Mouse (Mus musculus) bone marrow, adult 2 months (tissue): ENCODE measurements around the gene Srl. TPM values are rescaled to one million over a fixed set of nuclear protein-coding genes. Genes with fewer than 3 reads are reported as not detected.
"Not testable (repeated sequence)": the region's sequence is repeated elsewhere in the genome, so short reads cannot be mapped to it uniquely, and the experiment has no call there.

ENCODE experiments used
- H3K27ac ChIP-seq: fragments of 200-500 bp; 2 replicates; pipeline ENCODE4 v1.5.1; 2012; ENCODE audit warnings: low read depth, mild to moderate bottlenecking, control low read depth, inconsistent platforms, low read length; ENCODE audit not compliant: control insufficient read depth, poor library complexity, insufficient read depth
- H3K4me1 ChIP-seq: fragments of 200-500 bp; 2 replicates; pipeline ENCODE4 v1.6.1; 2011; ENCODE audit warnings: low read length; ENCODE audit not compliant: control insufficient read depth, insufficient read depth
- H3K4me3 ChIP-seq: fragments of 200-500 bp; replicated peaks from 2 replicates; pipeline ENCODE3; 2011; ENCODE audit warnings: mild to moderate bottlenecking, low read depth, low read length, control low read depth; ENCODE audit not compliant: control insufficient read depth
- CTCF ChIP-seq: fragments of 200-500 bp; IDR thresholded peaks from 2 replicates; pipeline ENCODE4 v1.5.1; 2011; ENCODE audit warnings: low read length, control low read depth; ENCODE audit not compliant: control insufficient read depth, insufficient read depth
- POLR2A ChIP-seq: fragments of 200-500 bp; IDR thresholded peaks from 2 replicates; pipeline ENCODE4 v1.6.1; 2011; ENCODE audit warnings: low read depth, mild to moderate bottlenecking, control low read depth, low read length, borderline replicate concordance; ENCODE audit not compliant: control insufficient read depth
- WGBS: fragments of 180-500 bp; shearing (Covaris S2); methylation state at CpG from one replicate; pipeline ENCODE4 v1.1.7; 2018; 5-methylcytosine and 5-hydroxymethylcytosine counted together
- polyA plus RNA-seq: library from polyadenylated mRNA; stranded (reverse); fragments of >200 nt; gene quantifications from 2 replicates; pipeline ENCODE4 v1.2.4, GENCODE M21; 2011; ENCODE audit warnings: low replicate concordance; ENCODE audit not compliant: missing spikeins, insufficient read depth, insufficient read length

Gene Srl
- polyA plus RNA-seq, 1 experiment, result 1.2 TPM

- Histone ChIP-seq H3K27ac (peak overlapping the region; percentile 51), H3K4me1 (peaks cover 2% of the 10 kb centered on the region; the same call in 1 of the 2 replicates), H3K4me3 (peak overlapping the region; percentile 84)
- TF ChIP-seq CTCF (peak; percentile 99), POLR2A (peak; percentile 88)
- 5% methylated on average over 42 of the region's 42 CpGs for WGBS
Measured at GRCm38 (mm10) chr16:4474882-4475803, 66.5 kb downstream of the Srl start.

DNA sequence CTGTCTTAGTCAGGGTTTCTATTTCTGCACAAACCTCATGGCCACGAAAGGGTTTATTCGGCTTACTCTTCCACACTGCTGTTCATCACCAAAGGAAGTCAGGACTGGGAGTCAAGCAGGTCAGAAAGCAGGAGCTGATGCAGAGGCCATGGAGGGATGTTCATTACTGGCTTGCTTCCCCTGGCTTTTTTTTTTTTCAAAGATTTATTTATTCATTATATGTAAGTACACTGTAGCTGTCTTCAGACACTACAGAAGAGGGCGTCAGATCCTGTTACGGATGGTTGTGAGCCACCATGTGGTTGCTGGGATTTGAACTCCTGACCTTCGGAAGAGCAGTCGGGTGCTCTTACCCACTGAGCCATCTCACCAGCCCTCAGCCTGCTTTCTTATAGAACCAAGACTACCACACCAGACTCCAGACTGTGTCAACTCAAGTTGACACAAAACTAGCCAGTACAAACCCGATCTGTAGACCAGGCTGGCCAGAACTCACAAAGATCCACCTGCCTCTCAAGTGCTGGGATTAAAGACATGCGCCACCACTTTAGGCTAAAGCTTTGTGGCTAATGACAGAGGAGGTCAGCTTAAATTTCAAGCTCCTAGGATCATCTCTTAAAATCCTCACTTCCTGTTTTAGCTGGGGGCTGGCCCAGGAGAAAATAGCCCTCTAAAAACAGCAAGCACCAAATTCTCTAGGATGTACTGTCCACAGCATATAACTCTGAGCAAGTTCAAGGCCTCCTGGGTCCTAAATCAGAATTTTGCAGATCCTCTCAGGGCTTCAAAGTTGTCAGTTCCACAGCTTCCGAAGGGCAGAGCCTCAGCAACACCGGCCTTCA is 67.4 kb downstream of the Srl start:
- H3K4me3 ChIP-seq, result peak overlapping the region; percentile 84
- not testable (repeated sequence) for H3K4me1 ChIP-seq
- WGBS, result 49% methylated on average over 10 of the region's 10 CpGs
- H3K27ac ChIP-seq, result peak overlapping the region; percentile 51

GRCm38 (mm10) chr16:4473231-4473630 is 68.4 kb downstream of the Srl start:
- Histone ChIP-seq H3K4me1 (peaks cover 2% of the 10 kb centered on the region; the same call in 1 of the 2 replicates), H3K4me3 (no peak overlapping the region), H3K27ac (no peak overlapping the region)
- no peak for TF ChIP-seq CTCF
- TF ChIP-seq POLR2A, result no peak
- WGBS, result 72% methylated on average over 5 of the region's 5 CpGs

DNA sequence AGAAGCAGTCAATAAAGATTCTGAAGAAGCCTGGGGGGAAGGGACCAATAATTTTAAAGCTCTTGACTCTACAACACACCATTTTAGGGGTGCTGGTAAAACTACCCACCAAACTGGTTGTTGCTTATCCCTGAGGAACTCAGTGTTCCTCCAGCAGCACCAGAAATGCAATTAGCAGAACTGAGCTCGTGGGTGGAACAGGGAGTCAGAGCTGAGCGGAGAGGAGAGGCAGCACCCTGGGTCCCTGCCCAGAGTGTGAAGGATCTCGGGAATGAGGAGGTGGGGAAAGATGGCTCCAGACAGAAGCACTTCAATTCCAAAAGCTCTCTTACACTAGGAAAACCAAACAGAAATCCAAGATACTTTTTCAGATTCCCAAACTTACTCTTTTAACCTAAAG is 68.9 kb downstream of the Srl start:
- H3K27ac ChIP-seq, result no peak overlapping the region
- no peak overlapping the region for H3K4me3 ChIP-seq
- 67% methylated on average over 3 of the region's 3 CpGs for WGBS
- TF ChIP-seq CTCF (no peak), POLR2A (no peak)
- H3K4me1 ChIP-seq, result peaks cover 2% of the 10 kb centered on the region; the same call in 1 of the 2 replicates

- Histone ChIP-seq H3K4me1 (no peaks in the 10 kb centered on the region; the same call in 1 of the 2 replicates), H3K27ac (no peak overlapping the region), H3K4me3 (no peak overlapping the region)
- TF ChIP-seq POLR2A (no peak), CTCF (no peak)
- 27% methylated on average over 10 of the region's 10 CpGs for WGBS
Measured at GRCm38 (mm10) chr16:4469599-4470352, 71.8 kb downstream of the Srl start.

DNA sequence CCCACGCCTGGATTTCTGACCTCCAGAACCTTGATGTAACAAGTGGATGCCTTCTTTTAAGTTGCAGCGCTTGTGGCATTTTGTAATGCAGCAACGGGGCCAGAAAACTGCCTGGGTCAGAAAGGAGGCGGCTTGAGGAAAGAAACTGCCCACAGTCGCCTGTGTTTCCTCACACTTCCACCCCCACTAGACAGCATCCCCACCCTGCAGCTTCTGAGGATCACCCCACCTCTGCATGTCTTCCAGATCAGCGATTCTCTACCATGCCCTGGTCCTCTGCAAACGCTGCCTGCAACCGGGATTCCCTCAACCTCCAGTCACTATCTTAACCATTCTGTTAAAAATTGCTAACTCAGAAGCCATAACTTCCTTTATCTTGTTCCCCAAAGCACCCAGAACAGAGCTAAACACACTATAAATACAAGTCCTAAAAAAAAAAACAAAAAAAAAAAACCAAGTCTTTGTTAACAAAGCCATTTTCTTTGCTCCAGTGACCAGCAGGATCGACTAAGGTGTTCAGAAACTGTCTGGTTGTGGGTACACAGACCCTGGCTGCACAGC is 77.0 kb downstream of the Srl start:
- 11% methylated on average over 9 of the region's 9 CpGs for WGBS
- H3K27ac ChIP-seq, result no peak overlapping the region
- peaks cover 3% of the 10 kb centered on the region for H3K4me1 ChIP-seq
- no peak for TF ChIP-seq CTCF
- TF ChIP-seq POLR2A, result no peak
- H3K4me3 ChIP-seq, result no peak overlapping the region

DNA sequence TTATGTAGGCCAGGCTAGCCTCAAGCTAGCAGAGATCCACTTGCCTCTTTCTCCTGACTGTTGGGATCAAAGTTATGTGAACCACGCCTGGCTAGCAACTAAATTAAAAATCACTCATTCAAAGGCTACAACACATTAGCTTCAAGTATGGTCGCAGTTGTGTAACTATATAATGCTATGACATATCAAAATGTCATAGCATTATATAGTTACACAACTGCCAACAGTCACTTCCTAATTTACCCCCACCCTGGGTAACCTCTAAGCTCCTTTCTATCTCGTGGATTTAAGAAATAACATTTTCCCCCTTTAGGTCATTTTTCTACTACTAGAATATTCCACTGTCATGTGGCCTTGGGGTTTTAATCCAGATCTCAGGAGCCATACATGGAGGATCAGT is 83.7 kb downstream of the Srl start:
- no peaks in the 10 kb centered on the region for H3K4me1 ChIP-seq
- 37% methylated on average over 3 of the region's 3 CpGs for WGBS

DNA sequence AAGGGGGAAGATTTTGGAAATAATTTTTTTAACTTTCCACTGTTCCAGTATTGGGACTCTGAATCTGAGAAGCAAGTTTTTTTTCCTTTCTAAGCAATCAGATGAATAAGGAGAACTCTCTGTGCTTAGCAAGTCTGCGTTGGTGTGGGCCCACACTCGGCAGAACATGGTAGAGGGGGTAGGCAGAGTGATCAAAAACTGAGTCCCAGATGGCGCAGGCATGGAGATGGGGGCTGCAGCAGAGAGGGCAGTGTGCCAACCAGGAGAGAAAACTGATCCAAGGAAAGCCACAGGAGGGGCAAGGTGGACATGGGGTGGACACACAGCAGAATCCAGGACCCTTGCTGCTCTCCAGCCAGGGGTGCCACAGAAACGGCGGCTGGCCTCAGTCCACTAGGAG is 85.2 kb downstream of the Srl start:
- TF ChIP-seq POLR2A, result no peak
- no peak for TF ChIP-seq CTCF
- no peaks in the 10 kb centered on the region; the same call in 1 of the 2 replicates for H3K4me1 ChIP-seq
- H3K4me3 ChIP-seq, result no peak overlapping the region
- H3K27ac ChIP-seq, result no peak overlapping the region
- 77% methylated on average over 5 of the region's 5 CpGs for WGBS

More for the DNA sequence above, 83.7 kb downstream of the Srl start:
- Histone ChIP-seq H3K4me3 (no peak overlapping the region), H3K27ac (no peak overlapping the region)
- TF ChIP-seq POLR2A, result no peak
- no peak for TF ChIP-seq CTCF
